Mouse (Mus musculus) layer of hippocampus, postnatal 25 days (tissue): ENCODE measurements around the gene Plppr2. TPM values are rescaled to one million over a fixed set of nuclear protein-coding genes. Genes with fewer than 3 reads are reported as not detected.
A peak's percentile ranks its signal among the peaks of the same experiment; 100 is the strongest.

Experiments used
- DNase-seq, 2 experiments: peaks; one replicate each; pipeline ENCODE4 v3.0.0; 2022; ENCODE audit warnings: mixed read lengths in 2 of 2, low spot score in 1 of 2; ENCODE audit errors: extremely low spot score in 1 of 2
- total RNA-seq, 2 experiments: library from RNA; stranded (reverse); gene quantifications; 2 replicates each; pipeline ENCODE4 v1.2.3; 2021

Plppr2 gene
- total RNA-seq, 2 experiments from 2014 or later, result 334 to 345 TPM

- DNase-seq, result no peak
Observed at GRCm38 (mm10) chr9:21960558-21961208, 23.9 kb downstream of the Plppr2 start.

GRCm38 (mm10) chr9:21961366-21961980 lies 24.6 kb downstream of the Plppr2 start:
- no peak for DNase-seq

GRCm38 (mm10) chr9:21962010-21962409 lies 25.2 kb downstream of the Plppr2 start:
- no peak for DNase-seq

DNA sequence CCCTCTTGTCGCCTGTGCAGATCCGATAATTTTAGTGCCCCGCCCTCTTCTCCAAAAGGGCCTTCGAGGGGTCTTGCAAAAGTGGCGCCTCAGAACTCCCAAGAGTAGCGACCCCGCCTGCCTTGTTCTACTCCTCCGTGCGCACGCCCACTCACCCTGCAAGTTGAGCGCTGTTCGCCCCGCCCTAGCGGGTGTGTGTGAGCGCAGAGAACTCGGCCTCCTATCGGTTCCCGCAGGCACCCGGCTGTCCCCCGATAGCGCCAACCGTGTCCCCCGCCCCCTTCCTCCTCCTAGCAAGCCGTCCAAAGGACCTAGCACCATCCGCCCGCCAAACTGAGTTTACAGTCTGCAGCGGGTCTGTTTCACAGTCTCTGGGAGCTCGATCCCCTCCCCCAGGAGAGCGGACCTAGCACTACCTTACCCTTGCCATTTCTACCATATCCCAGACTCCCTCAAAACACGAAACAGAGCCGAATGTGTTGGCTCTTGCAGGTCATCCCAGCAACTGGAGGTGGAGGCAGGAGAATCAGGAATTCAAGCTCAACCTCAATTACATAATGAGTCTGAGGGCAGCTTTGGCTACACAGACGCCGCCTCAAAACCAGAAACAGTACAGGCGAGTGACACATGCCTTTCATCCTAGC lies 25.7 kb downstream of the Plppr2 start:
- peak; percentile 58 to 64 for DNase-seq

GRCm38 (mm10) chr9:21963417-21963816 lies 26.6 kb downstream of the Plppr2 start, which contains the start of gene Epor:
TSS of gene Epor (minus strand) at chr9:21963506.
- no peak for DNase-seq

DNA sequence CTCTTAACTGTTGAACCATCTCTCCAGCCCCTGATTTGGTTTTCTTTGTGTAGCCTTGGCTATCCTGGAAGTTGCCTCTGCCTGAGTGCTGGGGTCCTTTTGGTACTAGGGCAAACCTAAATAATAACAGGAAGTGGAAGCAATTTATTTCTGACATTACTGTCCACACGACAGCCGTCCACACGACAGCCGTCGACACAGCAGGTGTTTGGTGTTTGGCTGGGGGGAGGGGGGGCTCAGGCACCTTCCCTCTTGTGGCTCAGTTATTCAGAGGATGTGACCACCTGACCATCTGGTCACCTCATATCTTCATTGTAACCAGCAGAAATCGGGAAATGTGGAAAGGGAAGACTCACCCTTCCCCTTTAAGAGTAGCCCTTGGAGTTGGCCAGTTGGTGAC lies 32.0 kb downstream of the Plppr2 start:
- no peak for DNase-seq

GRCm38 (mm10) chr9:21969304-21969703 lies 32.5 kb downstream of the Plppr2 start:
- DNase-seq, result no peak

- no peak for DNase-seq
Observed at GRCm38 (mm10) chr9:21976626-21977175, 39.9 kb downstream of the Plppr2 start.

- DNase-seq, result no peak
Observed at GRCm38 (mm10) chr9:21977331-21977730, 40.5 kb downstream of the Plppr2 start.

- peak in 1 of 2 experiments; percentile 40 for DNase-seq
Observed at GRCm38 (mm10) chr9:21977972-21978371, 41.1 kb downstream of the Plppr2 start.

DNA sequence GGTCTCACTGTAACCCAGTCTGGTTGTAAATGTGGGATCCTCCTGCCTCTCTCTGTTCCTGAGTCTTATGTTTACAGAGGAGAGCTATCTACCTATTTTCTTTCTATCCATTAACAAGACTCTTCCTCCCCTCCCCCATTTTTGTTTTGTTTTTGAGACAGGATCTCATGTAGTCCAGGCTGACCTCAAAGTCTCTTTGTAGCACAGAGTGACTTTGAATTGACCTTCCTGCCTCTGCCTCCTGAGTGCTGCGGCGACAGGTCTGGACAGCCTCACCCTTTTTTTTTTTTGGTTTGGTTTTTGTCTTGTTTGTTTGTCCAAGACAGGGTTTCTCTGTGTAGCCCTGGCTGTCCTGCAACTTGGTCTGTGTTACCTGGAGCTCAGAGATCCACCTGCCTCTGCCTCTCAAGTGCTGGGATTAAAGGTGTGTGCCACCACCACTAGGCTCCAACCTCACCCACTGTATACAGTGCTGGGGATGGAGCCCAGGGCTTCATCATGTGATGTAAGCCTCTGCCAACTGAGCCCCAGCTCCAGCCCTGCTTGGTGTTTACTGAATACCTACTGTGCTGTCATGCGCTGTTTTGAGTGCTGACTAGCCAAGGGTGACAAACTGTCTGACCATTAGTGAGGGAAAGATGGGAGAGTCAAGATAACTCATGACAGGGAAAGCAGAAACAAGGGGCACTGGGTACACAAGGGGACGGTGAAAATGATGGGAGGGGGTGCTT lies 41.7 kb downstream of the Plppr2 start:
- DNase-seq, result no peak

- DNase-seq, result no peak
Observed at GRCm38 (mm10) chr9:21983911-21984310, 47.1 kb downstream of the Plppr2 start.

- no peak for DNase-seq
Observed at GRCm38 (mm10) chr9:21987592-21988342, 50.9 kb downstream of the Plppr2 start.

DNA sequence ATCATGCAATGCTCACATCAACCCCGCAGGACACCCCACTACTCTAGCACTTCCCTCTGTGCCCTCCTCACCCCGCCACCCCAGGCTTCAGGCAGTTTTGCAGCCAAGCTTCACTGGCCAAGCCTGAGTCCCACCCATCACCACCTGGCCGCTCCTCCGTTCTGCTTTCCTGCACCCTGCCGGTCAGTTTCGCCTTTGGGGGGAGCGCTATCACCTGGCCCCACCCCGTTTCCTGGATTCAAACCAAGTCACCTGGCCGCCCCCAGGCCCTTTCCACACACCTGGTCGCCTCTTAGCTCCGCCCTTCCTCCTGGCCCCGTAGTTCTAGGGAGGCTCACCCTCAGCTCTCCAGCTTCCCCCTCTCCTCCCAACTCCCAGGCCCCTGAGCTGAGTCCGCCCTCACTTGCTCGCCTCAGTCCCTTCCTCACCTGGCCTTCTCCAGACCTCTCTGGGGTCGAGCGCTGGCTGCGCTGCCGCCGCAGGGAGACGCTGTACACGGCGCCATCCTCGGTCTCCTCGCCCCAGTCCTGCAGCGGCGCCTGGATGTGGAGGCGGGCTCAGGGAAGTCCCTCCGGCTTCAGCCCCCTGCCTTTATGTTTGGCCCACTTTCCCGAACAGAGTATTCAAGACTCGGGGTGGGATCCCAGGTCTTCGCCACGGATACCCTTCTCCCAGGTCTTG lies 51.7 kb downstream of the Plppr2 start:
- no peak for DNase-seq

- DNase-seq, result no peak
Observed at GRCm38 (mm10) chr9:21989230-21990110, 52.6 kb downstream of the Plppr2 start, which contains the start of gene Rgl3. TSS of gene Rgl3 (minus strand) at chr9:21989446.

DNA sequence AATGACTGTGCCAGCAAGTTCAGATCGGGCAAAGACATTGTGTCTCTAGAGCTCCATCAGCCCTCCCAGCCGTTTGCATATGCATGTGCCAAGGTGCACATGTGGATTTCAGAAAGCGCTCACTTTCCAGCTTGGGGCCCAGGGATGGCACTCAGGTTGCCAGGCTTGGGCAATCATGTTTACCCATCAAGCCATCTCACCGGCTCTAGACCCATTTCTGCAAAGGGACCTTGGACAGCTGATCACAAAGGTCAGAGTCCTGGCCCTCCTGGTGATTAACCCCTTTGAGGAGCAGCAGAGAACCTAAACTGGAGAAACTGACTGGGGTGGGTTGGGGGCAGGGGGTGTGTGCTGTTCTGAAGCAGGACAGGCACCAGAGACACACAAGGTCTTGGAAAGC lies 55.4 kb downstream of the Plppr2 start:
- no peak for DNase-seq

DNA sequence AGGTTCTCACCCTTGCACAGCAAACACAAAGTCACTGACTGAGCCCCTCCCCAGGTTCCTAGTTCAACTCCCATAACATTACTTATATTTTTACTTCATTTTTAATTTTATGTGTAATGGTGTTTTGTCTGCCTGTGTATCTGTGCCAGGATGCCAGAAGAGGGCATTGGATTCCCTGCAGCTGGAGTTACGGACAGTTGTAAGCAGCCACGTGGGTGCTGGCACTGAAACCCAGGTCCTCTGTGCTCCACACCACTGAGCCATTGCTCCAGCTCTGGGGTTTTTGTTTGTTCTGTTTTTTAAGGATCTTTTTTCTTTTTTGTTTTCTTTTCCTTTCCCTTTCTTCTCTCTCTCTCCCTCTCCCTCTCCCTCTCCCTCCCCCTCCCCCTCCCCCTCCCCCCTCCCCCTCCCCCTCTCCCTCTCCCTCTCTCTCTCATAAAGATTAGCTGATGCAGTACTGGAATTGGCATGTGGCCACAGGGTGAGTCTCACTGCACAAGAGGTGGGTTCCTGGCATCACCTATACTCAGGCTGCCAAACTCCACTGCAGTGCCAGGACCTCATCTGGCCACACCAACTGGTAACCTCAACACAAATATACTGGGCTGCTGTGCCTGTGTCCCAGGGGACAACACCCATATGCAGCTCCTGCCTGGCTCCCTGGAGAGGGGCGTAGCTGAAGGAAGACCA lies 59.5 kb downstream of the Plppr2 start:
- DNase-seq, result no peak
